Mouse (Mus musculus) cerebellum, adult 11-12 months (tissue): ENCODE measurements around the gene E330009J07Rik.

Source experiments
- DNase-seq: peaks from one replicate; pipeline ENCODE4 v3.0.0; 2022

The E330009J07Rik gene

GRCm38 (mm10) chr6:40429521-40429931, 6.4 kb downstream of the E330009J07Rik start:
- DNase-seq, result peak; percentile 84

- peak; percentile 59 for DNase-seq
Measured at GRCm38 (mm10) chr6:40428696-40429095, 7.2 kb downstream of the E330009J07Rik start.

GRCm38 (mm10) chr6:40427441-40427840, 8.5 kb downstream of the E330009J07Rik start:
- DNase-seq, result peak; percentile 42

GRCm38 (mm10) chr6:40423774-40424173, 12.2 kb downstream of the E330009J07Rik start:
- peak; percentile 67 for DNase-seq

- DNase-seq, result peak; percentile 30
Measured at GRCm38 (mm10) chr6:40423013-40423412, 12.9 kb downstream of the E330009J07Rik start.

GRCm38 (mm10) chr6:40421099-40421498, 14.8 kb downstream of the E330009J07Rik start:
- DNase-seq, result no peak

GRCm38 (mm10) chr6:40418386-40418785, 17.5 kb downstream of the E330009J07Rik start:
- peak; percentile 41 for DNase-seq

GRCm38 (mm10) chr6:40415799-40416198, 20.1 kb downstream of the E330009J07Rik start:
- peak; percentile 64 for DNase-seq

GRCm38 (mm10) chr6:40413565-40413964, 22.4 kb downstream of the E330009J07Rik start:
- peak; percentile 43 for DNase-seq

- DNase-seq, result peak; percentile 81
Measured at GRCm38 (mm10) chr6:40413046-40413445, 22.9 kb downstream of the E330009J07Rik start.

- DNase-seq, result no peak
Measured at GRCm38 (mm10) chr6:40411085-40411484, 24.9 kb downstream of the E330009J07Rik start.

GRCm38 (mm10) chr6:40403640-40404285, 32.2 kb downstream of the E330009J07Rik start:
- peak; percentile 93 for DNase-seq

- no peak for DNase-seq
Measured at GRCm38 (mm10) chr6:40402031-40402430, 33.9 kb downstream of the E330009J07Rik start.

GRCm38 (mm10) chr6:40393213-40393612, 42.7 kb downstream of the E330009J07Rik start:
- peak; percentile 78 for DNase-seq

GRCm38 (mm10) chr6:40390975-40391374, 45.0 kb downstream of the E330009J07Rik start:
- DNase-seq, result no peak

GRCm38 (mm10) chr6:40388660-40389059, 47.3 kb downstream of the E330009J07Rik start:
- no peak for DNase-seq

GRCm38 (mm10) chr6:40385682-40386081, 50.3 kb downstream of the E330009J07Rik start:
- DNase-seq, result no peak

GRCm38 (mm10) chr6:40381908-40382307, 54.0 kb downstream of the E330009J07Rik start:
- no peak for DNase-seq

- DNase-seq, result no peak
Measured at GRCm38 (mm10) chr6:40380181-40380580, 55.8 kb downstream of the E330009J07Rik start.

GRCm38 (mm10) chr6:40371031-40371430, 64.9 kb downstream of the E330009J07Rik start:
- DNase-seq, result no peak

GRCm38 (mm10) chr6:40353360-40353759, 82.6 kb downstream of the E330009J07Rik start:
- DNase-seq, result no peak
